Mouse (Mus musculus): ENCODE measurements around the gene H2afy. TPM values are rescaled to one million over a fixed set of nuclear protein-coding genes. Genes with fewer than 3 reads are reported as not detected.

Gene H2afy
- polyA plus RNA-seq, 1 experiment from 2014 or later: 726 TPM

DNA sequence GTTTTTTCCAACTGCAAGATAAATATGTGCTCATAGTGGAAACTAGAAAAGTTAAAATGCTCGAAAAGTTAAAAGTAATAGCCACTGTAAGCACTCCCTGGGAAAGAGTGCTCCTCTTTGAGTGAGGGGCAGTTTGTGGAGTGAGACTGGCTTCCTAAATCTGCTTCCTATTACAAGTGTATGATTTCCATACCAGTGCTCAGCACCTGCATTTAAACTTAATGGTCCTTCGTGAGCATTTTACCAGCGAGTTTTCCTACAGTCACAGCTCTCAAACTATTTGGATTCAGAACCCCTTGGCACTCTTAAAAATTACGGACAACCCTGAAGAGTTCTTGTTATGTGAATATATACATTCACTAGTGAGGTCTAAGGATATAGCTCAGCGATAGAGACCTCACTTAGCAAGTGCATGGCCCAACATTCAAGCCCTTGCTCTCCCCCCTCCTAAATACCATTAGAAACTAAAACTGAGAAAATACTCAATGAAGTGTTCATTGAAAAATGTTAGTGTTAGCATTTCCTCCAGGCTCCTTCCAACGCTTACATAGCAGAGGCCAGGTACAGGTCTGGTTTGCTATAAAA, 3.1 kb upstream of the H2afy start:
- ATAC-seq (ENCODE audit: insufficient number of reproducible peaks, low FRiP score, low TSS enrichment, low read depth) (no peak), DNase-seq (ENCODE audit: low spot score) (no peak)
- Histone ChIP-seq H3K9me3 (ENCODE audit: control insufficient read depth, low read length) (no peaks in the 10 kb centered on the region), H3K4me1 (ENCODE audit: control insufficient read depth, insufficient read depth, low read length) (peaks cover 14% of the 10 kb centered on the region), H3K4me3 (ENCODE audit: low read depth, low read length) (no peak overlapping the region), H3K36me3 (ENCODE audit: control insufficient read depth, insufficient read depth, low read length) (no peaks in the 10 kb centered on the region), H3K4me2 (ENCODE audit: low read depth, severe bottlenecking) (no peak overlapping the region), H3K27ac (replicated peaks; ENCODE audit: low read depth, low read length) (peak overlapping the region; percentile 31), H3K9ac (ENCODE audit: low read length) (no peak overlapping the region), H3K27me3 (ENCODE audit: control insufficient read depth, insufficient read depth, low read length) (no peaks in the 10 kb centered on the region)
- WGBS: 38% methylated on average over 6 of the region's 6 CpGs

DNA sequence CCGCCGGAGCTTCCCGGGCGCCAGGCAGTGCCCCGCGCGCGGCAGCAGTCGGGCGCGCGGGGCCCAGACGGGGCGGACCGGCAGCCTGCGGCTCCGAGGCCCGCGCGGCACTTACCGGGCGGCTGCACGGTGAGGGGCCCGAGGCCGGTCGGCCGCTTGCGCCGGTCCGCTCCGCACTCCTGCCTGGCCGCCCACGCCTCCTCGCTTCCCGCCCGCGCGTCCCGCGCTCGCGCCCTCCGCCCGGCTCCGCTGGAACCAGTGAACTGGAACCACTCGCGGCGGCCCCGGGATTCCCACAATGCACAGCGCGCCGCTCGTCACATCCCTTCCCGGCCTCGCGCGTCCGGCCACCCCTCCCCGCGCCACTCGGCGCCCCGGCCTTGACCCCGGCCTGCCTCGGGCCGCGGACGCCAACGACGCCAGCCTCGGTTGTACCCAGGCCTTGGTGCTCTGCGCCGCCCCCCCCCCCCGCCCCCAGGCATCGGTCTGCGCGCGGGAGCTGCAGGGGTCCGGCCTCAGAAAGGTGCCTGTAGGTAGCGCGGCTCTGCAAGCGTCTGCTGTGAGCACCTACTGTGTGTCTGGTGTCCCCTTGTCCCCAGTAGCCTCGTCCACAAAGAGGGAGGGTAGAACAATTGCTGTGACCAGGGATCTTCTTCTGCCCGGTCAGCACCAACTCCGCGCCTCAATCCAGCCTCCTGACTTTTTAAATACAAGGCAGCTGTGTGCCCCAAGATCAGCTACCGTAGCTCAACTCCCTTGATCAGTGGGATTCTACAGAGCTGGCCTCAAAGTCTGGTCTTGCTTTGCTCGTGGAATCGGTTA, 719 bp downstream of the H2afy start:
- Histone ChIP-seq H3K9me3 (ENCODE audit: control insufficient read depth, low read length) (no peaks in the 10 kb centered on the region), H3K9ac (ENCODE audit: low read length) (peak overlapping the region; percentile 98), H3K27ac (replicated peaks; ENCODE audit: low read depth, low read length) (peak overlapping the region; percentile 89), H3K36me3 (ENCODE audit: control insufficient read depth, insufficient read depth, low read length) (no peaks in the 10 kb centered on the region; the same call in none of the 2 replicates), H3K27me3 (ENCODE audit: control insufficient read depth, insufficient read depth, low read length) (no peaks in the 10 kb centered on the region), H3K4me1 (ENCODE audit: control insufficient read depth, insufficient read depth, low read length) (peaks cover 28% of the 10 kb centered on the region), H3K4me2 (ENCODE audit: low read depth, severe bottlenecking) (peak overlapping the region; percentile 74), H3K4me3 (ENCODE audit: low read depth, low read length) (peak overlapping the region; percentile 98)
- under 1% methylated on average over 86 of the region's 89 CpGs for WGBS
- ATAC-seq (ENCODE audit: insufficient number of reproducible peaks, low FRiP score, low TSS enrichment, low read depth) (peak; percentile 65), DNase-seq (ENCODE audit: low spot score) (peak; percentile 91)

DNA sequence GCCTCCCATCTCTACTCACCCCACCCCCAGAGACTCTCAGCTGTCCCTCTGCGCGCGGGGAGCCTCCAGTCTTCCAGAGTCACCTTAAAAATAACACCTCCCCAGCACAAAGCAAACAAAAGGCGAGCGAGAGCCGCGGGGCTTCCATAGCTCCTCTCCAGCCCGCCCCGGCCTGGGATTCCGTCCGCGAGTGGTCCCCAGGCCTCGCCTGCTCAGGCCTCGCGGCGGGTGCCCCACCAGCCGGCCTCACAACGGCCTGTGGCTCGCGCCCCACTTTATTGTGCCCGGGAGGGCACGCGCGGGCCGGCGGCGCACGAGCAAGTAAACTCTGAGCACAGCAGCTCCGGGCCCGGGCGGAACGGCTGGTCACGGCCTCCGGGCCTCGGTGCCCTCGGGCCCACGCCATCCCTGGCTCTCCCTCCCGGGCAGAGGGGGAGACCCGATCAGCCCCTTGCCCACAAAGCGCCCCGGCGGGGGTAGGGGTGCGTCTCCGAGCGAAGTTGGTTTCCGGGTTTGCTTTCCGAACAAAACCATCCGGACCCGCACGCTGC, 1.5 kb downstream of the H2afy start:
- Histone ChIP-seq H3K27me3 (ENCODE audit: control insufficient read depth, insufficient read depth, low read length) (no peaks in the 10 kb centered on the region), H3K9me3 (ENCODE audit: control insufficient read depth, low read length) (no peaks in the 10 kb centered on the region), H3K9ac (ENCODE audit: low read length) (peak overlapping the region; percentile 98), H3K4me1 (ENCODE audit: control insufficient read depth, insufficient read depth, low read length) (peaks cover 28% of the 10 kb centered on the region), H3K4me2 (ENCODE audit: low read depth, severe bottlenecking) (peak overlapping the region; percentile 74), H3K36me3 (ENCODE audit: control insufficient read depth, insufficient read depth, low read length) (no peaks in the 10 kb centered on the region; the same call in none of the 2 replicates), H3K4me3 (ENCODE audit: low read depth, low read length) (peak overlapping the region; percentile 98), H3K27ac (replicated peaks; ENCODE audit: low read depth, low read length) (peak overlapping the region; percentile 89)
- ATAC-seq (ENCODE audit: insufficient number of reproducible peaks, low FRiP score, low TSS enrichment, low read depth): 0 out of 2 replicates have a peak, but pooled peaks have one; percentile 13
- peak; percentile 65 for DNase-seq (ENCODE audit: low spot score)
- under 1% methylated on average over 44 of the region's 50 CpGs for WGBS

DNA sequence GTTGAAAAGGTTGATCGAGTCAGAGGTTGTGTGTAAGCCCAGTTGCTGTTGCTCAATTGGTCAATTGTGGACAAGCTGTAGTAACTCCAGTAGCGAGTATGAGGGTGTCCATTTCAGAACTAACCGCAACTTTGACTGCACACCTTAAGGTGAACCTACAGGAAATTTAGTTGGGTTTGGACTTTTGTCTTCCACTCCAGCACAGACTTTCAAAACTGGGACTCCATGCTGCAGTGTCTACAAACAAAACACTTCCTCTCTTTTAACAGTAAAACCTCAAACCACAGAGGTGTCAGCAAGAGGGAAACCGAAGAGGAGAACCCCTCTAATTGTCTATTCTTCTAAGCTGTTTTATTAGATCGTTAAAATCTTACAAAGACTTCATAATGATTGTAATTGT, 2.1 kb downstream of the H2afy start:
- Histone ChIP-seq H3K27ac (replicated peaks; ENCODE audit: low read depth, low read length) (no peak overlapping the region), H3K4me3 (ENCODE audit: low read depth, low read length) (peak overlapping the region; percentile 98)
- WGBS: 37% methylated on average over 5 of the region's 5 CpGs

GRCm38 (mm10) chr13:56132941-56133340, 3.2 kb downstream of the H2afy start:
- no peak for DNase-seq (ENCODE audit: low spot score)
- Histone ChIP-seq H3K27me3 (ENCODE audit: control insufficient read depth, insufficient read depth, low read length) (no peaks in the 10 kb centered on the region), H3K4me1 (ENCODE audit: control insufficient read depth, insufficient read depth, low read length) (peaks cover 26% of the 10 kb centered on the region), H3K36me3 (ENCODE audit: control insufficient read depth, insufficient read depth, low read length) (peaks cover 9% of the 10 kb centered on the region), H3K4me2 (ENCODE audit: low read depth, severe bottlenecking) (peak overlapping the region; percentile 74; the same call in 1 of the 2 replicates), H3K27ac (replicated peaks; ENCODE audit: low read depth, low read length) (no peak overlapping the region), H3K4me3 (ENCODE audit: low read depth, low read length) (peak overlapping the region; percentile 98; the same call in 1 of the 2 replicates), H3K9ac (ENCODE audit: low read length) (no peak overlapping the region), H3K9me3 (ENCODE audit: control insufficient read depth, low read length) (no peaks in the 10 kb centered on the region)
- no peak for ATAC-seq (ENCODE audit: insufficient number of reproducible peaks, low FRiP score, low TSS enrichment, low read depth)
- WGBS: 71% methylated on average over 7 of the region's 7 CpGs

More for the DNA sequence above, 2.1 kb downstream of the H2afy start:
- peak overlapping the region; percentile 98 for H3K9ac ChIP-seq (ENCODE audit: low read length)
- DNase-seq (ENCODE audit: low spot score) (no peak), ATAC-seq (ENCODE audit: insufficient number of reproducible peaks, low FRiP score, low TSS enrichment, low read depth) (no peak)
- H3K9me3 ChIP-seq (ENCODE audit: control insufficient read depth, low read length): no peaks in the 10 kb centered on the region
- peaks cover 3% of the 10 kb centered on the region for H3K36me3 ChIP-seq (ENCODE audit: control insufficient read depth, insufficient read depth, low read length)
- peaks cover 26% of the 10 kb centered on the region for H3K4me1 ChIP-seq (ENCODE audit: control insufficient read depth, insufficient read depth, low read length)
- H3K27me3 ChIP-seq (ENCODE audit: control insufficient read depth, insufficient read depth, low read length): no peaks in the 10 kb centered on the region
- peak overlapping the region; percentile 74 for H3K4me2 ChIP-seq (ENCODE audit: low read depth, severe bottlenecking)

DNA sequence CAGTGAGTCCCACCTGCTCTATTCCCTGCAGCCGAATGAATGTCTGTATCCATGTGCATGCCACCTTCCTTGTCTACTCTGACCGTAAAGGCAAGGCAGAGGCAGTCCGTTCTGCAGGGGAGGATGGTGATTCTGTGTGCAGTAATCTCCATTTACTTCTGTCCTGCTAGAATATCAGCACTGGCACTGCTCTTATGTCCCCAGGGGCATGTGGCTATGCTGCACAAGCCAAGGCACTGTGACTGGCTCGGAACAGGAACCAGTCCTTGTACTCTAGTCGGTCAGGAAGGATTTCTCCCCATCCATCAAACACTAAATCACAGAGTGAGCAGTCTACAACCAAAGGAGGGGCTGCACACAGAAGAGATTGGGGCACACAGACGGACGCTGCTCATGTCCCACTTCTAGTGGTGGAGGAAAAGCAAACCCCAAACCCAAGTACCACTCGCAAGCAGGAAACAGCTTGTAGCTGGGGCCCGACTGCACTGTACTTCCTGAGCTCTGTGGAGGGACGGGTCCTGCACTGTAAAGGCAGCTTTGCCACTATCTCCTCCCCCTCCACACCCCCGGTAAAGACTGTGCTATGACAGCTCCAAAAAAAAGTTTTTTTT, 3.7 kb downstream of the H2afy start:
- H3K4me2 ChIP-seq (ENCODE audit: low read depth, severe bottlenecking): peak overlapping the region; percentile 12; the same call in 1 of the 2 replicates
- H3K4me3 ChIP-seq (ENCODE audit: low read depth, low read length): no peak overlapping the region
- H3K9ac ChIP-seq (ENCODE audit: low read length): no peak overlapping the region; the same call in 1 of the 2 replicates
- H3K4me1 ChIP-seq (ENCODE audit: control insufficient read depth, insufficient read depth, low read length): peaks cover 26% of the 10 kb centered on the region
- peaks cover 14% of the 10 kb centered on the region for H3K36me3 ChIP-seq (ENCODE audit: control insufficient read depth, insufficient read depth, low read length)
- ATAC-seq (ENCODE audit: insufficient number of reproducible peaks, low FRiP score, low TSS enrichment, low read depth) (no peak), DNase-seq (ENCODE audit: low spot score) (no peak)
- H3K27me3 ChIP-seq (ENCODE audit: control insufficient read depth, insufficient read depth, low read length): no peaks in the 10 kb centered on the region
- H3K27ac ChIP-seq (replicated peaks; ENCODE audit: low read depth, low read length): no peak overlapping the region
- no peaks in the 10 kb centered on the region for H3K9me3 ChIP-seq (ENCODE audit: control insufficient read depth, low read length)
- WGBS: 66% methylated on average over 11 of the region's 11 CpGs

DNA sequence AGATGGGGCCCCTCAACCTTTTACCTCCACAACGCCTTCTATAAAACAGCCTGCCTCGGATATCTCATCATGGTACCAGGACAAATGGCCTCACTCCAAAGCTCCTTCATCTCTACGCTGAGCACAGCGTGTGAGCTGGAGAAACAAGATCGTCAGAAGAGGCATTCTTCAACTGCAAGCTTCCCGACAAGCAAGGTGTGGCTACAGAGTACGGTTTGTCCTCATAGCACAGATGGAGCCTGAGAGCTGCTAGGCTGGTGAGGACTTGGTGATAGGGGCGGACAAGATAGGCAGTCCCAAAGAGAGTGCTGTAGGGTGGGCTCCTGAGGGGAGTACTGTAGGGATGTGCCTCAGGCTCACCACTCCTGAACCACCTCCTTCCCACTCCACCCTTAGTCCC, 5.6 kb downstream of the H2afy start:
- H3K27ac ChIP-seq (replicated peaks; ENCODE audit: low read depth, low read length): no peak overlapping the region
- H3K27me3 ChIP-seq (ENCODE audit: control insufficient read depth, insufficient read depth, low read length): no peaks in the 10 kb centered on the region
- ATAC-seq (ENCODE audit: insufficient number of reproducible peaks, low FRiP score, low TSS enrichment, low read depth) (no peak), DNase-seq (ENCODE audit: low spot score) (no peak)
- 68% methylated on average over 8 of the region's 8 CpGs for WGBS
- no peak overlapping the region for H3K4me2 ChIP-seq (ENCODE audit: low read depth, severe bottlenecking)
- H3K9me3 ChIP-seq (ENCODE audit: control insufficient read depth, low read length): no peaks in the 10 kb centered on the region
- no peak overlapping the region for H3K9ac ChIP-seq (ENCODE audit: low read length)
- no peak overlapping the region for H3K4me3 ChIP-seq (ENCODE audit: low read depth, low read length)
- H3K4me1 ChIP-seq (ENCODE audit: control insufficient read depth, insufficient read depth, low read length): peaks cover 19% of the 10 kb centered on the region
- H3K36me3 ChIP-seq (ENCODE audit: control insufficient read depth, insufficient read depth, low read length): peaks cover 28% of the 10 kb centered on the region

DNA sequence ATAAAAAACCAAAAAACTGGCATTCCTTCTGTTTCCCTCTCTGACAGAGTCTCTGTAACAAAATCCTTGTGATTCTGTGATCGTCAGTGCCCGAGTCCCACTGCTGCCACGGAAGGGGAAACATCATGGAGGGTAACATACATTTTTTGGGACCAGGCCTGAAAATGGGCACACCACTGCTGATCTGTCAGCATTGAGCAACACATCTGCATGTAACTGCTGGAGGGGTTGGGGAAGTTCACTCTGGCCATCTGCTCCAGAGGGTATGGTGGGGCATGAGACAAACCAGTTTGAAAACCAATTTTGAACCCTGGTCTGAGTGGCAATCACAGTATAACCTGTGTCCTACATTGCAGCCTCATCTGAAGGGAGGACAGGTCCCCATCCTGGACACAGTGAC, 6.6 kb downstream of the H2afy start:
- H3K36me3 ChIP-seq (ENCODE audit: control insufficient read depth, insufficient read depth, low read length): peaks cover 35% of the 10 kb centered on the region
- peaks cover 19% of the 10 kb centered on the region for H3K4me1 ChIP-seq (ENCODE audit: control insufficient read depth, insufficient read depth, low read length)

More for the DNA sequence above, 6.6 kb downstream of the H2afy start:
- Histone ChIP-seq H3K9ac (ENCODE audit: low read length) (no peak overlapping the region), H3K27ac (replicated peaks; ENCODE audit: low read depth, low read length) (no peak overlapping the region), H3K27me3 (ENCODE audit: control insufficient read depth, insufficient read depth, low read length) (no peaks in the 10 kb centered on the region), H3K4me3 (ENCODE audit: low read depth, low read length) (no peak overlapping the region), H3K4me2 (ENCODE audit: low read depth, severe bottlenecking) (no peak overlapping the region), H3K9me3 (ENCODE audit: control insufficient read depth, low read length) (no peaks in the 10 kb centered on the region)
- no peak for ATAC-seq (ENCODE audit: insufficient number of reproducible peaks, low FRiP score, low TSS enrichment, low read depth)
- WGBS: 95% methylated on average over 3 of the region's 3 CpGs
- DNase-seq (ENCODE audit: low spot score): no peak
